Mouse (Mus musculus) lung, postnatal 0 days (tissue): ENCODE measurements at regions not wholly inside any gene's neighbourhood (a gene's known extent, or its start where the extent isn't known, plus 50 kb on each side); places are given as distances from the start of the nearest gene placed in this dataset.

ENCODE experiments used
- CTCF ChIP-seq: IDR thresholded peaks from 2 replicates; pipeline ENCODE4 v1.5.1; 2016; ENCODE audit warnings: antibody characterized with exemption, mild to moderate bottlenecking
- EP300 ChIP-seq: IDR thresholded peaks from 2 replicates; pipeline ENCODE4 v1.6.1; 2016; ENCODE audit warnings: antibody characterized with exemption, mild to moderate bottlenecking, control low read depth

GRCm38 (mm10) chrX:143444581-143444980, 50.5 kb upstream of the Chrdl1 start:
- TF ChIP-seq EP300, result no peak
- peak; percentile 77 for TF ChIP-seq CTCF
